Mouse (Mus musculus) brain, embryonic 14.5 days (tissue): ENCODE data around the gene Naa15.

Experiments used
- CTCF ChIP-seq: fragments of 200-500 bp; IDR thresholded peaks from 2 replicates; pipeline ENCODE4 v1.5.1; 2012; ENCODE audit warnings: inconsistent platforms, mild to moderate bottlenecking, moderate library complexity, borderline replicate concordance; ENCODE audit not compliant: insufficient read depth, insufficient read length; ENCODE audit errors: extremely low read depth
- POLR2A ChIP-seq: fragments of 200-500 bp; IDR thresholded peaks from 2 replicates; pipeline ENCODE4 v1.6.1; 2012; ENCODE audit warnings: mild to moderate bottlenecking, inconsistent platforms, borderline replicate concordance; ENCODE audit not compliant: poor library complexity, insufficient read depth, insufficient read length, severe bottlenecking; ENCODE audit errors: extremely low read depth

DNA sequence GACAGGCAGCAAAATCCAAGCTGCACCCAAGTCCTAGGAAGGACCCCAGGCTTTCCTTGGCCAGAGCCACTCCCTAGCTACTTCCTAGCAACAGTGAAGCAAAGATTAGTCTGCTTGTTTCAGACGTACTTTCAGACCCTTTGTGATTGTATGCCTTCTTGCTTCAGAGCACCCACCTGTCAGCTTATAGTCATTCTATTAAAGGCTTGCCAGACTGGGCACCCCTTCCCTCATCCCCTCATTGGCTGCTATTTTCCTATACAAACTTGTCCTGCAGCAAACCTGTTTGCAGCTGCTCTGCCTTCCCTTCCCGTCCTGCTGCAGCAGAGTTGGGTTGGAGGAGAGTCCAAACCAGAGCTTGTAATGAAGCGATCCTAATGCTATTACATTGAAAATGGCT is 16.3 kb upstream of the Naa15 start:
- no peak for TF ChIP-seq CTCF
- TF ChIP-seq POLR2A, result no peak
